Mouse (Mus musculus): ENCODE measurements around the gene Rbm47. TPM values are rescaled to one million over a fixed set of nuclear protein-coding genes. Genes with fewer than 3 reads are reported as not detected.

Gene Rbm47
- total RNA-seq, 2 experiments from 2014 or later = 0.80 to 0.84 TPM

- intact Hi-C loops (cut with DNase I; ENCODE audit: low total_unique reads) = no loop called here
- DNase-seq = no peak
Observed at GRCm38 (mm10) chr5:66075032-66075488, 97.9 kb downstream of the Rbm47 start.

DNA sequence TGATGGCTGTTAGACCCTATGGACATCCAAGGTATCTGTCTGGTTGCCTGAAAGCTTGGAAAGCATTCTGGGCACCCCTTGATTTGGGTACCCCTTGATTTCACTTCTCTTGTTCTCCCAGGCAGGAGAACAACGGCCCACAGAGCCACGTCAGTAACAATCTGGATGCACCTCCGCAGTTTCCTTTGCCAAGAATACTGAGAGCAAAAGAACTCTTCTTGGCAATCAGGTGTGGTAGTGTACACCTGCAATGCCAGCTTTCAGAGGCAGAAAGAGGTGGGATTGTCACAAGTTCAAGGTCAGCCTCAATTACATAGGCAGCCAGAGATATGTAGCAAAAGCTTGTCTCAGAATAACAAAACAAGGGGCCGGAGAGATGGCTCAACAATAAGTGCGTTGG is 98.7 kb downstream of the Rbm47 start:
- no peak for DNase-seq
- intact Hi-C loops (cut with DNase I; ENCODE audit: low total_unique reads) = no loop called here

- DNase-seq = no peak
- intact Hi-C loops (cut with DNase I; ENCODE audit: low total_unique reads) = no loop called here
Observed at GRCm38 (mm10) chr5:66073604-66074164, 99.2 kb downstream of the Rbm47 start.

DNA sequence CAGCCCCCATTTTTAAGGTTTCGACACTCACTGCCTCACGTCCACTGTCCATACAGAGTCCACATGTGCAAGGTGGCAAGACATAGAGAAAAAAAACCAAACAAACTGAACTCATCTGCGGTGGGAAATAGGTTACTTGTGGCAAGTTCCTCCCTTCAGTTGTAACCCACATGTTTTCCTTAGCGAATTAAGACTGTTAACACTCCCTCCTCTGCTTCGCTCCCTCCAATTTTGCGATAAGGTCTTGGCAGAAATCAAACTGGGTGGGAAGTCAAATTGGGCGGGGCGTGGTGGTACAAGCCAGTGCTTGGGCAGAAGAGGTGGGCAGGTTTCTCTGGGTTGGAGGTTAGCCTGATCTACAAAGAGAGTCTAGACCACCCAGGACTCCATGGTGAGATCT is 101.2 kb downstream of the Rbm47 start:
- DNase-seq = no peak
- intact Hi-C loops (cut with DNase I; ENCODE audit: low total_unique reads) = no loop called here

DNA sequence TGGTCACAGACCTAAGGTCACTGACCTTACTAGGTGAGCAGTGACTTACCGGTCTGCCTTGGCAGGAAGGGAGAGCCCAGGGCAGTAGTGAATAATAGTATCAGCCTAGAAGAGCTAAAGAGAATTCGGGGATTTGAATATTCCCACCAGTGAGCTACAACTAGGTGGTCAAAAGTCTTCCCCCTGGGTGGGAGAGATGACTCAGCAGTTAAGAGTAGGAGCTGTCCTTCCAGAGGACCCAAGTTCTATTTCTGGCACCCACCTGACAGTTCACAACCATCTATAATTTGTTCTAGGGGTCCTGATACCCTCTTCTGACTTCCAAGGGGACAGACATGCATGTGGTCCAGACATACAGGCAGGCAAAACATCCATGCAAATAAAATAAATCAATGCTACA is 102.6 kb downstream of the Rbm47 start:
- no peak for DNase-seq
- intact Hi-C loops (cut with DNase I; ENCODE audit: low total_unique reads) = no loop called here

GRCm38 (mm10) chr5:66069470-66070144 is 103.3 kb downstream of the Rbm47 start:
- intact Hi-C loops (cut with DNase I; ENCODE audit: low total_unique reads) = no loop called here

DNA sequence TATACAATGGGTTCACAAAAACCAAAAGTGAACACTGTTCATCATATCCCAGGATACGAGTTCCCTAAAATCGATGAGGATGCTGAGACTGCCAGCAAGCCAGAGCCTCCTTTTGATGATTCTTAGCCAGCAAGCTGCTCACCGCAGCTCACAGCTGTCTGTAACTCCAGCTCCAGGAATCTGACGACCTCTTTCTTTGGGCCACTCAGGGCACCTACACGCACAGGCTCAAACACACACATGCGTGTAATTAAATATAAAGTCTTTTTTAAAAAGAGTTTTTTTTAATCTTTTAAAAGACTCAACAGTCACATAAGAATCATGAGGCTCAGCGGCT is 103.8 kb downstream of the Rbm47 start:
- DNase-seq = no peak
- intact Hi-C loops (cut with DNase I; ENCODE audit: low total_unique reads) = no loop called here

More at GRCm38 (mm10) chr5:66069470-66070144, 103.3 kb downstream of the Rbm47 start:
- peak; percentile 27 for DNase-seq

- intact Hi-C loops (cut with DNase I; ENCODE audit: low total_unique reads) = no loop called here
- no peak for DNase-seq
Observed at GRCm38 (mm10) chr5:66068068-66068920, 104.6 kb downstream of the Rbm47 start.

DNA sequence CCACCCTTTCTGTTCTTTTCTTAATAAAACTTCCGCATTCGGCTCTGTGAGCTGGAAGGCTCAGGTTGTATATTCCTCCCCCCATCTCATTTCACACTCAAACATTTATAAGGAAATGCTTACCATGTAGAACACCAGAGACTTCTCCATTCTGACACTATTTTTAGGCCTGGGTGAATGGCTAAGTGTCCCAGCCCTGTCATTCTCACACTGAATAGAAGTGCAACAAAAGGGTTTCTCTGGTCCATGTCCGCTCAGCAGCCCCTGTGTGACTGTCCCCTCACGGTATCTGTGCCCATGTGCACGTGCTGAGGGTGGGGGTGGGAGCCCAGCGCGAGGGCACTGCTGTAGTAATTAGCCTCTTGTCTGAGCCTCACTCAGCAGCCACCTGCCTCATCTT is 105.7 kb downstream of the Rbm47 start:
- no peak for DNase-seq

DNA sequence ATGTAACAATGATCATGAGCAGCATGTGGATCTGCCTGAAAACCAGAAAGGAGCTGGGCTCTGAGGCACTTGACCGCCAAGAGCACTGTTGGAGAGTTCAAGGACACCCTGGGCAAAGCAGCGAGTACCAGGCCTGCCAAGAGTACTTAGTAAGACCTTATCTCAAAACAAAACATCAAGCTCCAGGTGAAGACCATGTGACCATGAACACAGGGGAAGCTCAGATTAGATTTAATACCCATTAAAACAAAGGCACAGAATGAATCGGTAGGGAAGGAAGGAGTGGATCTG is 110.0 kb downstream of the Rbm47 start:
- DNase-seq = no peak
- intact Hi-C loops (cut with DNase I; ENCODE audit: low total_unique reads) = no loop called here

More for the DNA sequence above, 105.7 kb downstream of the Rbm47 start:
- intact Hi-C loops (cut with DNase I; ENCODE audit: low total_unique reads) = no loop called here

DNA sequence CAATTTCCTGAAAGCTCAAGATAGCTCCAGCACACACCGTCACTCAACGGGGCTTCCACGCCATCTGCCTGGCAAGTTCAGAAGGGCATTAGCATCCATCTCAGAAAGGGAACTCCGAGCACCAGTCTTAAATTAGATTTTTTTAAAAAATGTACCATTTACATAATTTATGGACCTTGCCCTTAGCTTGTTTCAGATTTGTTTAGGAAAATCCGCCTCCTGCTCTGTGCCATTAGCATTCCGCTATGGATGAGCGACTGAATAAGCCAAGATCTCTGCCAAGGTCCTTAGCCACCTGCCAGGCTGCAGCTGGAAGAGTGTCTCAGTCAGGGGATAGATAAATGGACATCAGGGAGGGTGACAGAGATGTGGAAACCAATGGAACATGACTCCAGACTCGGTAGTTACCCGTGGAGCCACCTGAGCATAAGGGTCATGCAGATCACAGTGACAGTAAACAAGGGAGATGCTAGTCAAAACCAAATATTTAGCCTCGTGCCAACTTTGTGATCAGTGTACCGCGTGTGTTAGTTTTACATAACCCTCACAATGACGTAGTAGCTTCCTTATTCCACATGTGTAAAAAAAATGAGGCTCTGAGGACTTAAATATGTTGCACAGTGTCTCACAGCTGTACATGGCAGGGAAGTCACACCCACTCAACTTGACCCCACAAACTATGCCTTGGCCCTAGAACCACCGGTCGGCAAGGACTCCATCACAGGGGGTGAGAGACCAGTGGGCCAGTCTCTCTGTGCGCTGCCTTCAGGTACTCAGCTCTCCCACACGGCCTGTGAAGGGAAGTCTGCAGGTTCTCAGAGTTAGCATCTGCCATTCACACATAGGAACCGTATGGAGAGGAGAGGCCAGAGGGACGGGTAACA is 110.6 kb downstream of the Rbm47 start:
- intact Hi-C loops (cut with DNase I; ENCODE audit: low total_unique reads) = no loop called here
- DNase-seq = no peak

DNA sequence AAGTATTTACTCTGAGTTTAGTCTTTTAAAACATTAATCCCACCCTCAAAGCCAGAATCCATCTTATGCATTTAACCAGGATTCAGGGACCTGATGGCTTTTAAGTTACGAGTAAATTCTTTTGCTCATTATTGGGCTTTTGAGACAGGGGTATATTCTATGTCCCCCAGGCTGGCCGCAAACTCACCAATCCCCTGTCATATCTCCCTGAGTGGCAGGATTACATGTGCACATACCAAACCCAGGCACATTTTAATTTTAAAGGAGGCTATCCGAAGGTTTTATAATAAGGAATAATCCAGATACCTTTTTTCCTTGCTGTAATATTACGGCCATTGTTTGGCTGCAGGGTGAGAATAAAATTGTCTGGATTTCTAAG is 111.3 kb downstream of the Rbm47 start:
- no peak for DNase-seq
- intact Hi-C loops (cut with DNase I; ENCODE audit: low total_unique reads) = no loop called here

DNA sequence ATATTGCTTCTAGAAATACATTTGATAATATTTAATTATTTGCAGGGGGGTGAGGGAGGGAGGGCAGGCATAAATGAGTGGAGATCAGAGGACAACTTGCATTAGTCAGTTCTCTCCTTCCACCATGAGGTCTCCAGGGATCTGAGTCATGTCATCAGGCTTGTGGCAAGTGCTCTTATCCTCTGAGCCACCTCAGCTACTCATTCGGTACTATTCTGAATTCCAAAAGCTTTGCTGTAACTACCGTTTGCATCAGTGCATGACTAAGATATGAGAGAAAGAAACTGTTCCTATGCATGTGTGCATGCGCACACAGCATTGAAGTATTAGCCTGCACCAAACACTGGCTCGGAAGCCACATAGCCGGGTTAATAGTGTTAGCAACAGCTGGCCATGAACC is 114.1 kb downstream of the Rbm47 start:
- no peak for DNase-seq
- intact Hi-C loops (cut with DNase I; ENCODE audit: low total_unique reads) = no loop called here

- no peak for DNase-seq
- intact Hi-C loops (cut with DNase I; ENCODE audit: low total_unique reads) = no loop called here
Observed at GRCm38 (mm10) chr5:66056680-66057079, 116.2 kb downstream of the Rbm47 start.

GRCm38 (mm10) chr5:66054394-66054793 is 118.5 kb downstream of the Rbm47 start:
- intact Hi-C loops (cut with DNase I; ENCODE audit: low total_unique reads) = no loop called here
- DNase-seq = no peak

GRCm38 (mm10) chr5:66052777-66053548 is 120.0 kb downstream of the Rbm47 start:
- intact Hi-C loops (cut with DNase I; ENCODE audit: low total_unique reads) = no loop called here
- DNase-seq = no peak

- no peak for DNase-seq
- intact Hi-C loops (cut with DNase I; ENCODE audit: low total_unique reads) = no loop called here
Observed at GRCm38 (mm10) chr5:66050841-66051240, 122.1 kb downstream of the Rbm47 start.

- DNase-seq = no peak
- intact Hi-C loops (cut with DNase I; ENCODE audit: low total_unique reads) = no loop called here
Observed at GRCm38 (mm10) chr5:66046356-66046755, 126.6 kb downstream of the Rbm47 start.

DNA sequence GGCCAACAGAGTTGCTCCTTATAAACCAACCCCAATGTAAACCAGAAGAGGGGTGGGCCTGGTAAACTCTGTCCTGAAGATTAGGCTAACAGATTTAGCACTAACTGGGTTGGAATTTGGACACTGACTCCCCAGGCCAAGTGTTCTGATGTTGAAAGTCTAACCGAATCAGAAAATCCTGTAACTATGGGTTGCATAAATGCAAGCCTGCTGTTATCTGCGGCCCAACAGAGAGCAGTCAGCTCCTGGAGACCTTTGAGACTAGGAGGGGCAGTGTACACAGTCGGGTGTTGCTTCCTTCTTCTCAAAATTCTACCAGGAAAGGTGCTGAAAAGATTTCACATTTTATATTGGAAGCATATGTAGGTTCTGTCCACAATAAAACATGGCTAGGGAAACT is 129.0 kb downstream of the Rbm47 start:
- no peak for DNase-seq
- intact Hi-C loops (cut with DNase I; ENCODE audit: low total_unique reads) = no loop called here

All from gastrocnemius, postnatal 14 days (tissue).